Mouse (Mus musculus): Measurements from ENCODE around the gene Evx2. TPM values are rescaled to one million over a fixed set of nuclear protein-coding genes. Genes with fewer than 3 reads are reported as not detected.

Evx2 gene
- polyA plus RNA-seq, 1 experiment from 2014 or later = 1.5 TPM

GRCm38 (mm10) chr2:74653781-74654535, 5.4 kb downstream of the Evx2 start:
- Histone ChIP-seq H3K27me3 (ENCODE audit: control insufficient read depth, insufficient read depth, low read length) (peaks cover 88% of the 10 kb centered on the region), H3K9ac (ENCODE audit: low read length) (no peak overlapping the region), H3K4me2 (no peak overlapping the region), H3K4me3 (ENCODE audit: low read depth, low read length) (no peak overlapping the region), H3K36me3 (ENCODE audit: control insufficient read depth, insufficient read depth, low read length) (no peaks in the 10 kb centered on the region), H3K9me3 (ENCODE audit: control insufficient read depth, low read length) (no peaks in the 10 kb centered on the region), H3K27ac (ENCODE audit: low read depth, low read length) (no peak overlapping the region), H3K4me1 (ENCODE audit: control insufficient read depth, insufficient read depth, low read length) (peaks cover 4% of the 10 kb centered on the region; the same call in 1 of the 2 replicates)
- DNase-seq (ENCODE audit: low spot score, missing footprints) = peak; percentile 94
- 11% methylated on average over 17 of the region's 17 CpGs for WGBS
- no peak for ATAC-seq (ENCODE audit: low FRiP score)

- no peak overlapping the region for H3K4me2 ChIP-seq
- DNase-seq (ENCODE audit: low spot score, missing footprints) = peak; percentile 91
- no peak for ATAC-seq (ENCODE audit: low FRiP score)
- no peak overlapping the region for H3K4me3 ChIP-seq (ENCODE audit: low read depth, low read length)
- peaks cover 4% of the 10 kb centered on the region; the same call in 1 of the 2 replicates for H3K4me1 ChIP-seq (ENCODE audit: control insufficient read depth, insufficient read depth, low read length)
- peaks cover 88% of the 10 kb centered on the region for H3K27me3 ChIP-seq (ENCODE audit: control insufficient read depth, insufficient read depth, low read length)
- no peak overlapping the region for H3K9ac ChIP-seq (ENCODE audit: low read length)
- no peaks in the 10 kb centered on the region for H3K36me3 ChIP-seq (ENCODE audit: control insufficient read depth, insufficient read depth, low read length)
- no peak overlapping the region for H3K27ac ChIP-seq (ENCODE audit: low read depth, low read length)
- WGBS = 41% methylated on average over 2 of the region's 2 CpGs
- no peaks in the 10 kb centered on the region for H3K9me3 ChIP-seq (ENCODE audit: control insufficient read depth, low read length)
These were observed 6.4 kb downstream of the Evx2 start for GRCm38 (mm10) chr2:74652996-74653340.

- Histone ChIP-seq H3K27me3 (ENCODE audit: control insufficient read depth, insufficient read depth, low read length) (peaks cover 77% of the 10 kb centered on the region), H3K36me3 (ENCODE audit: control insufficient read depth, insufficient read depth, low read length) (no peaks in the 10 kb centered on the region), H3K27ac (ENCODE audit: low read depth, low read length) (no peak overlapping the region), H3K4me2 (no peak overlapping the region), H3K9me3 (ENCODE audit: control insufficient read depth, low read length) (no peaks in the 10 kb centered on the region), H3K9ac (ENCODE audit: low read length) (no peak overlapping the region), H3K4me3 (ENCODE audit: low read depth, low read length) (no peak overlapping the region), H3K4me1 (ENCODE audit: control insufficient read depth, insufficient read depth, low read length) (no peaks in the 10 kb centered on the region)
- DNase-seq (ENCODE audit: low spot score, missing footprints) = peak; percentile 85
- ATAC-seq (ENCODE audit: low FRiP score) = no peak
- 14% methylated on average over 7 of the region's 7 CpGs for WGBS
These were observed 12.1 kb downstream of the Evx2 start for GRCm38 (mm10) chr2:74647082-74647864.

- no peak overlapping the region for H3K9ac ChIP-seq (ENCODE audit: low read length)
- H3K9me3 ChIP-seq (ENCODE audit: control insufficient read depth, low read length) = no peaks in the 10 kb centered on the region
- WGBS = 73% methylated on average over 3 of the region's 3 CpGs
- H3K36me3 ChIP-seq (ENCODE audit: control insufficient read depth, insufficient read depth, low read length) = no peaks in the 10 kb centered on the region
- H3K4me1 ChIP-seq (ENCODE audit: control insufficient read depth, insufficient read depth, low read length) = no peaks in the 10 kb centered on the region
- H3K27ac ChIP-seq (ENCODE audit: low read depth, low read length) = no peak overlapping the region
- peak; percentile 73 for DNase-seq (ENCODE audit: low spot score, missing footprints)
- H3K27me3 ChIP-seq (ENCODE audit: control insufficient read depth, insufficient read depth, low read length) = peaks cover 62% of the 10 kb centered on the region
- ATAC-seq (ENCODE audit: low FRiP score) = no peak
- no peak overlapping the region for H3K4me3 ChIP-seq (ENCODE audit: low read depth, low read length)
- no peak overlapping the region for H3K4me2 ChIP-seq
These were observed 13.7 kb downstream of the Evx2 start for GRCm38 (mm10) chr2:74645631-74646030.

GRCm38 (mm10) chr2:74642431-74642830, 16.9 kb downstream of the Evx2 start:
- peaks cover 30% of the 10 kb centered on the region for H3K27me3 ChIP-seq (ENCODE audit: control insufficient read depth, insufficient read depth, low read length)
- H3K27ac ChIP-seq (ENCODE audit: low read depth, low read length) = no peak overlapping the region
- WGBS = 72% methylated on average over 5 of the region's 5 CpGs
- H3K9ac ChIP-seq (ENCODE audit: low read length) = no peak overlapping the region
- H3K9me3 ChIP-seq (ENCODE audit: control insufficient read depth, low read length) = no peaks in the 10 kb centered on the region
- H3K4me2 ChIP-seq = no peak overlapping the region
- peak; percentile 62 for DNase-seq (ENCODE audit: low spot score, missing footprints)
- no peak overlapping the region for H3K4me3 ChIP-seq (ENCODE audit: low read depth, low read length)
- no peak for ATAC-seq (ENCODE audit: low FRiP score)
- no peaks in the 10 kb centered on the region for H3K4me1 ChIP-seq (ENCODE audit: control insufficient read depth, insufficient read depth, low read length)
- H3K36me3 ChIP-seq (ENCODE audit: control insufficient read depth, insufficient read depth, low read length) = no peaks in the 10 kb centered on the region

GRCm38 (mm10) chr2:74635412-74635811, 23.9 kb downstream of the Evx2 start:
- H3K9ac ChIP-seq (ENCODE audit: low read length) = no peak overlapping the region
- no peaks in the 10 kb centered on the region for H3K27me3 ChIP-seq (ENCODE audit: control insufficient read depth, insufficient read depth, low read length)
- H3K9me3 ChIP-seq (ENCODE audit: control insufficient read depth, low read length) = no peaks in the 10 kb centered on the region
- 69% methylated on average over 4 of the region's 4 CpGs for WGBS
- no peak overlapping the region for H3K4me2 ChIP-seq
- no peak overlapping the region for H3K4me3 ChIP-seq (ENCODE audit: low read depth, low read length)
- ATAC-seq (ENCODE audit: low FRiP score) = no peak
- no peak overlapping the region for H3K27ac ChIP-seq (ENCODE audit: low read depth, low read length)
- no peaks in the 10 kb centered on the region for H3K36me3 ChIP-seq (ENCODE audit: control insufficient read depth, insufficient read depth, low read length)
- no peaks in the 10 kb centered on the region for H3K4me1 ChIP-seq (ENCODE audit: control insufficient read depth, insufficient read depth, low read length)
- DNase-seq (ENCODE audit: low spot score, missing footprints) = peak; percentile 47

- 87% methylated on average over 10 of the region's 10 CpGs for WGBS
- Histone ChIP-seq H3K27me3 (ENCODE audit: control insufficient read depth, insufficient read depth, low read length) (no peaks in the 10 kb centered on the region), H3K4me1 (ENCODE audit: control insufficient read depth, insufficient read depth, low read length) (no peaks in the 10 kb centered on the region), H3K9me3 (ENCODE audit: control insufficient read depth, low read length) (no peaks in the 10 kb centered on the region), H3K4me2 (no peak overlapping the region), H3K9ac (ENCODE audit: low read length) (no peak overlapping the region), H3K27ac (ENCODE audit: low read depth, low read length) (no peak overlapping the region), H3K36me3 (ENCODE audit: control insufficient read depth, insufficient read depth, low read length) (no peaks in the 10 kb centered on the region), H3K4me3 (ENCODE audit: low read depth, low read length) (no peak overlapping the region)
- ATAC-seq (ENCODE audit: low FRiP score) = no peak
- DNase-seq (ENCODE audit: low spot score, missing footprints) = no peak
These were observed 39.0 kb downstream of the Evx2 start for GRCm38 (mm10) chr2:74620368-74620767.

GRCm38 (mm10) chr2:74619676-74620246, 39.6 kb downstream of the Evx2 start:
- H3K27me3 ChIP-seq (ENCODE audit: control insufficient read depth, insufficient read depth, low read length) = no peaks in the 10 kb centered on the region
- ATAC-seq (ENCODE audit: low FRiP score) (no peak), DNase-seq (ENCODE audit: low spot score, missing footprints) (no peak)
- no peak overlapping the region for H3K4me2 ChIP-seq
- H3K36me3 ChIP-seq (ENCODE audit: control insufficient read depth, insufficient read depth, low read length) = no peaks in the 10 kb centered on the region
- 81% methylated on average over 3 of the region's 3 CpGs for WGBS
- no peaks in the 10 kb centered on the region for H3K9me3 ChIP-seq (ENCODE audit: control insufficient read depth, low read length)
- no peak overlapping the region for H3K4me3 ChIP-seq (ENCODE audit: low read depth, low read length)
- no peak overlapping the region for H3K27ac ChIP-seq (ENCODE audit: low read depth, low read length)
- no peaks in the 10 kb centered on the region for H3K4me1 ChIP-seq (ENCODE audit: control insufficient read depth, insufficient read depth, low read length)
- no peak overlapping the region for H3K9ac ChIP-seq (ENCODE audit: low read length)

- Histone ChIP-seq H3K4me1 (ENCODE audit: control insufficient read depth, insufficient read depth, low read length) (no peaks in the 10 kb centered on the region), H3K4me3 (ENCODE audit: low read depth, low read length) (no peak overlapping the region), H3K4me2 (no peak overlapping the region), H3K36me3 (ENCODE audit: control insufficient read depth, insufficient read depth, low read length) (no peaks in the 10 kb centered on the region), H3K9ac (ENCODE audit: low read length) (no peak overlapping the region), H3K27ac (ENCODE audit: low read depth, low read length) (no peak overlapping the region), H3K9me3 (ENCODE audit: control insufficient read depth, low read length) (no peaks in the 10 kb centered on the region), H3K27me3 (ENCODE audit: control insufficient read depth, insufficient read depth, low read length) (no peaks in the 10 kb centered on the region)
- DNase-seq (ENCODE audit: low spot score, missing footprints) = no peak
- no peak for ATAC-seq (ENCODE audit: low FRiP score)
- WGBS = 88% methylated on average over 9 of the region's 9 CpGs
These were observed 41.7 kb downstream of the Evx2 start for GRCm38 (mm10) chr2:74617706-74618105.

Data from midbrain, embryonic 11.5 days (tissue).